Mouse (Mus musculus) heart, embryonic 11.5 days (tissue): ENCODE measurements at regions not wholly inside any gene's neighbourhood (a gene's known extent, or its start where the extent isn't known, plus 50 kb on each side); places are given as distances from the start of the nearest gene placed in this dataset.

ENCODE experiments used
- ATAC-seq: fragments of 200-750 bp; cut with Nextera tagmentation; replicated peaks from 2 replicates; pipeline ENCODE4 v1.8.0; 2017; ENCODE audit warnings: moderate library complexity; ENCODE audit not compliant: insufficient number of reproducible peaks, low FRiP score, low TSS enrichment
- H3K27ac ChIP-seq: fragments of 300-500 bp; sonication (generic); 2 replicates; pipeline ENCODE4 v1.5.1; 2014; ENCODE audit warnings: mild to moderate bottlenecking, low read depth, low read length
- H3K27me3 ChIP-seq: fragments of 300-500 bp; sonication (generic); 2 replicates; pipeline ENCODE4 v1.6.1; 2014; ENCODE audit warnings: mild to moderate bottlenecking, low read length, mixed read lengths; ENCODE audit not compliant: control insufficient read depth, insufficient read depth
- H3K36me3 ChIP-seq: fragments of 300-500 bp; sonication (generic); 2 replicates; pipeline ENCODE4 v1.6.1; 2014; ENCODE audit warnings: mild to moderate bottlenecking, low read length, moderate library complexity, mixed read lengths; ENCODE audit not compliant: control insufficient read depth, insufficient read depth
- H3K4me1 ChIP-seq: fragments of 300-500 bp; sonication (generic); 2 replicates; pipeline ENCODE4 v1.6.1; 2014; ENCODE audit warnings: low read length; ENCODE audit not compliant: control insufficient read depth, insufficient read depth
- H3K4me2 ChIP-seq: fragments of 300-500 bp; sonication (generic); 2 replicates; pipeline ENCODE4 v1.6.1; 2014; ENCODE audit warnings: mild to moderate bottlenecking, moderate library complexity
- H3K4me3 ChIP-seq: fragments of 300-500 bp; sonication (generic); 2 replicates; pipeline ENCODE4 v1.5.1; 2014; ENCODE audit warnings: low read depth, low read length
- H3K9ac ChIP-seq: fragments of 300-500 bp; sonication (generic); 2 replicates; pipeline ENCODE4 v1.6.1; 2014; ENCODE audit warnings: mild to moderate bottlenecking, low read depth, low read length, moderate library complexity
- H3K9me3 ChIP-seq: fragments of 300-500 bp; sonication (generic); replicated peaks from 2 replicates; pipeline ENCODE4 v1.6.1; 2016; ENCODE audit warnings: low read length; ENCODE audit not compliant: control insufficient read depth
- WGBS: fragments of 180-500 bp; shearing (Covaris S2); extraction: QIAGEN DNeasy Blood & Tissue Kit; methylation state at CpG from one replicate; pipeline ENCODE4 v1.1.7; 2014; ENCODE audit not compliant: insufficient replicate concordance; 5-methylcytosine and 5-hydroxymethylcytosine counted together

GRCm38 (mm10) chr12:21472951-21473710, 55.7 kb upstream of the Ywhaq start:
- no peaks in the 10 kb centered on the region for H3K27me3 ChIP-seq
- WGBS: 79% methylated on average over 6 of the region's 6 CpGs
- ATAC-seq: no peak

GRCm38 (mm10) chr12:21472487-21472886, 55.0 kb upstream of the Ywhaq start:
- Histone ChIP-seq H3K27ac (no peak overlapping the region), H3K4me3 (no peak overlapping the region), H3K9ac (no peak overlapping the region), H3K27me3 (no peaks in the 10 kb centered on the region), H3K4me1 (no peaks in the 10 kb centered on the region), H3K9me3 (no peaks in the 10 kb centered on the region), H3K4me2 (no peak overlapping the region), H3K36me3 (no peaks in the 10 kb centered on the region)
- WGBS: 42% methylated on average over 4 of the region's 4 CpGs
- no peak for ATAC-seq

More at GRCm38 (mm10) chr12:21472951-21473710, 55.7 kb upstream of the Ywhaq start:
- Histone ChIP-seq H3K36me3 (no peaks in the 10 kb centered on the region), H3K27ac (no peak overlapping the region), H3K4me2 (no peak overlapping the region), H3K4me3 (no peak overlapping the region), H3K4me1 (no peaks in the 10 kb centered on the region), H3K9ac (no peak overlapping the region), H3K9me3 (no peaks in the 10 kb centered on the region)

GRCm38 (mm10) chr12:21471986-21472385, 54.5 kb upstream of the Ywhaq start:
- H3K9ac ChIP-seq: no peak overlapping the region
- no peaks in the 10 kb centered on the region for H3K36me3 ChIP-seq
- no peak overlapping the region for H3K27ac ChIP-seq
- no peak overlapping the region for H3K4me2 ChIP-seq
- no peak overlapping the region for H3K4me3 ChIP-seq
- no peaks in the 10 kb centered on the region for H3K4me1 ChIP-seq
- 87% methylated on average over 7 of the region's 7 CpGs for WGBS
- no peak for ATAC-seq
- no peaks in the 10 kb centered on the region for H3K9me3 ChIP-seq
- no peaks in the 10 kb centered on the region for H3K27me3 ChIP-seq

- H3K4me3 ChIP-seq: no peak overlapping the region
- H3K9ac ChIP-seq: no peak overlapping the region
- H3K4me1 ChIP-seq: no peaks in the 10 kb centered on the region
- H3K9me3 ChIP-seq: no peaks in the 10 kb centered on the region
- no peaks in the 10 kb centered on the region for H3K36me3 ChIP-seq
- WGBS: 85% methylated on average over 3 of the region's 3 CpGs
- no peak for ATAC-seq
- no peak overlapping the region for H3K27ac ChIP-seq
- H3K4me2 ChIP-seq: no peak overlapping the region
- no peaks in the 10 kb centered on the region for H3K27me3 ChIP-seq
These were observed 52.8 kb upstream of the Ywhaq start for GRCm38 (mm10) chr12:21470286-21470685.
